Mouse (Mus musculus): ENCODE measurements around the gene Nin.

Gene Nin

GRCm38 (mm10) chr12:70011681-70012080 is 101.8 kb downstream of the Nin start:
- in situ Hi-C loops (cut with MboI), result no loop called here

DNA sequence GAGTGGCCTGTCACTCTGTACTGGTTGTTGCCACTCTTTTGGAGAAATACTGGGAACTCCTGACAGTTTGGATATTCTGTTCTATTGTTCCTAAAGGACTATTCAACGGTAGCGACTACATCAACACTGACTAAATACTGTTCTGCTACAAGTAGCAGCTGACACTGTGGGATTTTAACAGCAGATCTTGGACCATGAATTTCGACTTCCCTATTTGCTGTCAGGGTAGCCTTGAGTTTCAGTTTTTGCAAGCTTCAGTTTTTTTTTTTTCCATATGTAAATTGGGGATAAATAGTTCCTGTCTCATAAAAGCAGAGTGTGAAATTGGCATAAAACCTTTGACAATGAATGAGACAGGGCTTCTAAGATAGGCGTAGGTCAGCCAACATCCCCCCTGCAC is 103.2 kb downstream of the Nin start:
- in situ Hi-C loops (cut with MboI), result no loop called here

DNA sequence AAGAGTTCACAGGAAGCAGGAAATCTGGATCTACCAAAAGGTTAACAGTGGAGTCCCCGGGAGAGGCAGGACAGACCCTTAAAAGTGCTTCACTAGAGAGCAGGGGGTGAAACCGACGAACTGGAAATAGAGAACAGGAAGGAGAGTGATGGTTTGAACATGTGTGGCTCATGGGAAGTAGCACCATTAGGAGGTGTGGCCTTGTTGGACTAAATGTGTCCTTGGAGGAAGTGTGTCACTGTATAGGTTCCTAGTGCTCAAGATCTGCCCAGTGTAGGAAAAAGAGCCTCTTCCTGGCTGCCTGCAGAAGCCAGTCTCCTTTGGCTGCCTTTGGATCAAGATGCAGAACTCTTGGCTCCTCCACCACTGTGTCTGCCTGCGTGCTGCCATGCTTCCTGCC is 108.4 kb downstream of the Nin start:
- in situ Hi-C loops (cut with MboI), result no loop called here

GRCm38 (mm10) chr12:69998186-69998983 is 115.1 kb downstream of the Nin start:
- in situ Hi-C loops (cut with MboI), result no loop called here

DNA sequence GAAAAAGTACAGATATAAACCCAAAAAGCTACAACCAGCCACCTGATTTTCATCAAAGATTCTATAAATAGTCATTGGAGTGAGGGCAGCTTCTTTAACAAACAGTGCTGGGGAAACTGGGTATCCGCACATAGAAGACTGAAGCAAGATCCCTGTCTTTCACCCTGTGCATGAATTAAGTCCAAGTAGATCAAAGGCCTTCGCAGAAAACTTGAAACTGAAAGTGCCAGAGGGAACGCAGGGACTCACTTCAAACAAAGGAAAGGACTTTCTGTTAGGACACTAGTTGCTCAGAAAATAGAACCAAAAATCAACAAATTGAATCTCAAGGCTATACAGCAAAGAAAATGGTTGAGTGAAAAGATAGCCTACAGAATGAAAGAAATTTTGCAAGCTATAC is 118.1 kb downstream of the Nin start:
- in situ Hi-C loops (cut with MboI), result no loop called here

DNA sequence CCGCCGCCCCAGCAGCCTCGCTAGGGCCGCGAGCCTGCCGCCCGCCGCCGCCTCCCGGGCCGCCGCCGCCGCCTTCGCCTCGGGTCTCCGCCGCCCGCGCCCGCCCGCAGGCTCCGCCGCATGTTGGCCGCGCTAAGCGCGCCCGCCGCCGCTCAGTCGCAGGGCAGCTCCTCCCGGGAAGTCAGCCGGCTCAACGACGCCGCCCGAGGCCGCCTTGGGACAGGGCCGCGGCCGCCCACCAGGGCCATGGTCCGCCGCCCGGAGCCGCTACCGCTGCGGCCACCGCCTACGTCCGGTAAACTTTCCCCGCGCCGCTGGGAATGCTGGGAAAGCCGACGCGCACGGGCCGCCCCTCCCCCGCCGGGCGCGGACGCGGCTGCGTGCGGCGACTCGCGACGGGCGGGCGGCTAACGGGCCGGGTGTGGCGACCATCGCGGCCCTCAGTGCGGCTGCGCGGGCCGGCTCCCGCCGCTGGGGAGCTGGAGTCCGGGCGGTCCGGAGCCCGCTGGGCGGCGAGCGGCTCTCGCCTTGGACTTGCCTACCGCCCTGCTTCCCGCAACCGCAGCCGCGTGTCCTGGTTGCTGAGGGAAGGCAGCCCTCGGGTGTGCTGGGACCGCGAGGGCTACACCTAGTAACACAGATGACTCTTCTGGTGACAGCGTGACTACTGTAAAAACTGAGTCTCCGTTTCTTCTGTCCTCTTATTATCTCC is 126.6 kb downstream of the Nin start, which contains the start of gene Sav1:
Sav1 (minus strand) TSS at position 217 of the 712 bp plus-strand sequence.
- in situ Hi-C loops (cut with MboI), result no loop called here

GRCm38 (mm10) chr12:69986241-69986762 is 127.2 kb downstream of the Nin start:
- in situ Hi-C loops (cut with MboI), result no loop called here

DNA sequence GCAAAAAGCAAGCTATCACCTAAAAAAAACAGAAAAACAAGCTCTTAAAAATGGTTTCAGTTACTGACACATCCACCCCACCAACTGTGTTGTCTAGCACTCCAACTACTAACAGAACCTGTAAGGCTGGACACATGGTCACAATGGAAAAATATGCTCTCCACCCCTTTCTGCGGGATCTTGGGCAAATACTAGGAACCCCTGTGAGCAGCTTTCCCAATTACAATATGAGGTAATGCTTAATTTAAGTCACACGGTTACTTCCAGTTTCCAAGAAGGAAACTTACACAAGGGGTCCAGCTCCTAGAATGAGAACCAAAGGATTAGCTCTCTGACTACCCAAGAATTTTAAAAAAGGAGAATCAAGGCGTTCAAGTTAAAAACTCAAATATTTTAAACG is 128.0 kb downstream of the Nin start:
- in situ Hi-C loops (cut with MboI), result no loop called here

DNA sequence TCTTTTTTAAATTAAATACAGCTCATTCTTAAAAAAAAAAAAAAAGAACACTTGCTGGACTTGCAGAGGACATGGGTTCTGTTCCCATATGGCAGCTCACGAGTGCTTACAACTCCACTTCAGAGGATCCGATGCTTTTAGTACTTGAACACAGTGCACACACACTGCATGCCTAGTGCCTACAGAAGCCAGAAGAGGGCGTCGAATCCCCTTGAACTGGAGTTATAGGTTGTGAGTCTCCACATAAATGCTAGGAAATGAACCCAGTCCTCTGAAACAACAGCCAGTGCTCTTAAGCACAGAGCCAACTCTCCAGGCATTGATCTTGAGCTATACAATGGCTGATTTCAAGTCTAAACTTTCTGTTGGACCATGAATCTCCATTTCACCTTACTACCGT is 130.6 kb downstream of the Nin start:
- in situ Hi-C loops (cut with MboI), result no loop called here

DNA sequence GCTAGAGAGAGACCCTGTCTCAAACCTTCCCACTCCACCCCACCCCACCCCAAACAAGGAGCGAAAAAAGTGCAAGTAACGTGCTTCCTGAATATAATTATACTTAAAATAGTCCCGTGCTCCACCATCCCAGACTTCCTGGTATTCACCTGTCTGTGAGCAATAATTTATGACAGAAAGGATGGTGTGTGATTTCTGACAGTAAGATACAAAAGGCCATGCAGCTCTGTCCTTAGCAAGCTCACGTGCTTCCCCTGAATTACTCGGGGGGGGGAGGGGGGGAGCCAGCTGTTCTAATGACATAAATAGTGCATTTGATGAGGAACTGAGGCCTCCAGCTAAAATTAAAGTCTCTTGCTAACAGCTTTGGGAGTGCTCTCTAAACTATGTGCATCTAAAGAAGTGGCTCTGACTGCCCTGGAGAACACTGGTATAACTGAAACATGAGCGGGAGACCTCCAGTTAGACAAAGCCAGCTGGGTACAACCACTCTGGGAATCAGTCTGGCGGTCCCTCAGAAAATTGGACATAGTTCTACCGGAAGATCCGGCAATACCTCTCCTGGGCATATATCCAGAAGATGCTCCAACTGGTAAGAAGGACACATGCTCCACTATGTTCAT is 136.0 kb downstream of the Nin start:
- in situ Hi-C loops (cut with MboI), result no loop called here

- in situ Hi-C loops (cut with MboI), result no loop called here
These were observed 136.8 kb downstream of the Nin start for GRCm38 (mm10) chr12:69976688-69977087.

DNA sequence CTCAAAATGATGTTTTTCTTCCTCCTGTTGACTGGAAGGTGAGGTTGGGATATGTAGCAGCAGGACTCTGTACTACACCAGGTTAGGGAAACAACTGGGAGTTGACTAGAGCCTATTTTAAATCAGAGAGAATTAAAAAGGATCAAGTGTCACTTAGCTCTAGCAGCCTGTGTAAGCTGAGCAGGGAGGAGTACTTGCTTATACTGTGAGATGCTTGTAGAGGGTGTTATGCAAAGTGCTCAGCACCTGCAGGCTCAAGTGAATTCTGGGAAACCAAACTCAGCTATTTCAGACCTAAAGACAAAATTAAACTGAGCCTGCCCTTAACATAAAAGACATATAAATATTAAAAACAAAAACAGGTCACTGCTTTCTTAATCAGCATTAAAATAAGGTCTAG is 139.9 kb downstream of the Nin start:
- in situ Hi-C loops (cut with MboI), result no loop called here

DNA sequence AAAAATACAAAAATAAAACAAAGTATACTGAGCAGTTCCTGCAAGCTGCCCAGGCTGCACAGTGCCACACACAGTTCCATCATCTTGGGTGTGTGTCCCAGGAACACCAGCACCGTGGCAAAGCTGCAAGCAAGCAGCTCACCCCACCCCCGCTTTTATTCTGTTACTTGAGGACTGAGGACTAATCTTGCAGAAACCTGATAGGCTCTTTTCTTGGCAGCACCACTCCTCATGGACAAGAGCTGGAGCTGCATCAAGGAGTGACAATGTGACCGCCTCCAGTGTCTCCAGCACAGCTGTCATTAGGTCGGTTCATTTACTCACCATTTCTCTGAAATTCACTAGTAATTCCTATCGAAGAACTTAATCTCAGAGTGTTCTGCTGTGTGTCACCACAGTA is 145.4 kb downstream of the Nin start:
- in situ Hi-C loops (cut with MboI), result no loop called here

DNA sequence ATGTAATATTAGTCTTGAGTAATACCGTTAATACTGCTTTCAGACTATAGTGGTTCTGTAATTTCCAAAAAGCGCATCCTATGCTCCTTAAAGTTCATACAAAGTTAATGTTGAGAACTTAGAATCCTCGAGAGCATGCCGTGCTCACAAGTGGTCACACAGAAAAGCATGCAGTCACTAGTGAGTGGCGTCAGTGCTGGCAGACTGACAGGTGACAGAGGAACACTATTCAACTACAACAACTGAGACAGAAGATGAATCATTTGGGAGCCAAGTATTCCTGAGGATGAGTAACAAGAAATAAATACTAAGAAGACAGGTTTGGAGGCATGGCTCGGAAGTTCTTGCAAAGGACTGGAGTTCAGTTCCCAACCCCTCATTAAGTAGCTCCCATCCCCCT is 146.4 kb downstream of the Nin start:
- in situ Hi-C loops (cut with MboI), result no loop called here

- in situ Hi-C loops (cut with MboI), result no loop called here
These were observed 147.4 kb downstream of the Nin start for GRCm38 (mm10) chr12:69966071-69966470.

- in situ Hi-C loops (cut with MboI), result no loop called here
These were observed 147.9 kb downstream of the Nin start for GRCm38 (mm10) chr12:69965644-69966043.

GRCm38 (mm10) chr12:69963141-69963540 is 150.4 kb downstream of the Nin start:
- in situ Hi-C loops (cut with MboI), result no loop called here

DNA sequence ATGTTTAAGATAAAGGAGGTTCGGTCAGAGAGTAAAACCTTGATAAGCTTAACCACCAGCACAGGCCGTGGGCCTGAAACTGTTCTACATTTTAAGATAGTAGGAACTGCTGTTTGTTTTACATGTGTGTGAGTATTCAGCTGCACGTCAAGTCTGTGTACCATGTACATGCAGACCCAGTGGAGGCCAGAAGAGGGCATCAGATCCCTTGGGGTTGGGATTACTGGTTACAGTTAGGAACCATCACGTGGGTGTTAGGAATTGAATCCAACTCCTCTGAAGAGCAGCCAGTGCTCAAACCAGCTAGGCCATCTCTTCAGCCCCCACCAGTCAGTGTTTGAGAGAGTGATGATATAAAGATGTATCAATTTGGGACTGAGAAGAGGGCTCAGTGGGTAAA is 151.0 kb downstream of the Nin start:
- in situ Hi-C loops (cut with MboI), result no loop called here
